Mouse (Mus musculus): Measurements from ENCODE around the gene Stmn1. TPM values are rescaled to one million over a fixed set of nuclear protein-coding genes. Genes with fewer than 3 reads are reported as not detected.

Gene Stmn1
- 7.6 and 10.1 TPM in 2 replicates for polyA plus RNA-seq (2012; rRNA removed; ENCODE audit: low replicate concordance)

GRCm38 (mm10) chr4:134468215-134468575 lies at the start of gene Stmn1:
TSS of gene Stmn1 (plus strand) at chr4:134468320.

GRCm38 (mm10) chr4:134496595-134497210 lies 28.6 kb downstream of the Stmn1 start, which contains the start of gene Paqr7:
TSS of gene Paqr7 (plus strand) at chr4:134496697.

GRCm38 (mm10) chr4:134510845-134511411 lies 42.8 kb downstream of the Stmn1 start, which contains the start of gene Aunip:
TSS of gene Aunip (plus strand) at chr4:134510999.

Other genes starting within 250 kb of the Stmn1 start
- 0.39 and 0.69 TPM in 2 replicates for gene Catsper4, start 240.9 kb upstream of the Stmn1 start, polyA plus RNA-seq (2012; rRNA removed; ENCODE audit: low replicate concordance)
- 19.5 and 29.0 TPM in 2 replicates for gene Cnksr1, start 229.9 kb upstream of the Stmn1 start, polyA plus RNA-seq (2012; rRNA removed; ENCODE audit: low replicate concordance)
- gene E130218I03Rik, start 224.7 kb upstream of the Stmn1 start, polyA plus RNA-seq (2012; rRNA removed; ENCODE audit: low replicate concordance): not detected in 2 replicates
- 7.0 TPM in 2 replicates for gene Zfp593, start 222.7 kb upstream of the Stmn1 start, polyA plus RNA-seq (2012; rRNA removed; ENCODE audit: low replicate concordance)
- not detected in 2 replicates for gene Gm30191, start 221.4 kb upstream of the Stmn1 start, polyA plus RNA-seq (2012; rRNA removed; ENCODE audit: low replicate concordance)
- 10.0 and 24.9 TPM in 2 replicates for gene Grrp1, start 214.2 kb upstream of the Stmn1 start, polyA plus RNA-seq (2012; rRNA removed; ENCODE audit: low replicate concordance)
- gene Pdik1l, start 180.4 kb upstream of the Stmn1 start, polyA plus RNA-seq (2012; rRNA removed; ENCODE audit: low replicate concordance): 1.0 and 1.3 TPM in 2 replicates
- gene Trim63, start 153.2 kb upstream of the Stmn1 start, polyA plus RNA-seq (2012; rRNA removed; ENCODE audit: low replicate concordance): 0.14 and 0.34 TPM in 2 replicates
- 25.2 and 83.4 TPM in 2 replicates for gene Slc30a2, start 125.1 kb upstream of the Stmn1 start, polyA plus RNA-seq (2012; rRNA removed; ENCODE audit: low replicate concordance)
- gene Extl1, start 84.5 kb upstream of the Stmn1 start, polyA plus RNA-seq (2012; rRNA removed; ENCODE audit: low replicate concordance): 0.88 and 2.1 TPM in 2 replicates
- 30.2 and 36.9 TPM in 2 replicates for gene Pafah2, start 72.0 kb upstream of the Stmn1 start, polyA plus RNA-seq (2012; rRNA removed; ENCODE audit: low replicate concordance)
- gene Paqr7, start 28.4 kb downstream of the Stmn1 start, polyA plus RNA-seq (2012; rRNA removed; ENCODE audit: low replicate concordance): 63.7 and 135 TPM in 2 replicates
- 0.28 and 0.47 TPM in 2 replicates for gene Aunip, start 42.7 kb downstream of the Stmn1 start, polyA plus RNA-seq (2012; rRNA removed; ENCODE audit: low replicate concordance)
- 40.9 and 41.6 TPM in 2 replicates for gene Mtfr1l, start 67.1 kb downstream of the Stmn1 start, polyA plus RNA-seq (2012; rRNA removed; ENCODE audit: low replicate concordance)
- 4.5 and 6.4 TPM in 2 replicates for gene Selenon, start 83.8 kb downstream of the Stmn1 start, polyA plus RNA-seq (2012; rRNA removed; ENCODE audit: low replicate concordance)
- gene Man1c1, start 236.0 kb downstream of the Stmn1 start, polyA plus RNA-seq (2012; rRNA removed; ENCODE audit: low replicate concordance): 2.8 and 4.2 TPM in 2 replicates